Mouse (Mus musculus): ENCODE data around the gene Cxxc4.

- no peak for TF ChIP-seq CTCF (IDR thresholded peaks at IDR 0.05; ENCODE audit: low read depth, low read length)
- no peak for TF ChIP-seq POLR2A (IDR thresholded peaks at IDR 0.05; ENCODE audit: extremely low read depth, insufficient read depth, low read length)
Observed at GRCm38 (mm10) chr3:134240718-134241025, 4.4 kb downstream of the Cxxc4 start.

Measured in liver, adult 2 months (tissue).